Mouse (Mus musculus) lung, adult 2 months (tissue): ENCODE data around the gene Pramel6. TPM values are rescaled to one million over a fixed set of nuclear protein-coding genes. Genes with fewer than 3 reads are reported as not detected.

Source experiments
- DNase-seq: peaks from one replicate; pipeline ENCODE4 v3.0.0; 2022
- H3K4me1 ChIP-seq: fragments of 200-500 bp; 2 replicates; pipeline ENCODE4 v1.6.1; 2011; ENCODE audit warnings: low read length; ENCODE audit not compliant: control insufficient read depth, insufficient read depth
- H3K4me3 ChIP-seq: fragments of 200-500 bp; replicated peaks from 2 replicates; pipeline ENCODE3; 2011; ENCODE audit warnings: low read depth, mild to moderate bottlenecking, control low read depth, low read length; ENCODE audit errors: extremely low read depth
- CTCF ChIP-seq: fragments of 200-500 bp; IDR thresholded peaks from 2 replicates; pipeline ENCODE4 v1.5.1; 2011; ENCODE audit warnings: mild to moderate bottlenecking, low read length, control low read depth; ENCODE audit not compliant: insufficient read depth
- POLR2A ChIP-seq: fragments of 200-500 bp; IDR thresholded peaks from 2 replicates; pipeline ENCODE4 v1.6.1; 2011; ENCODE audit warnings: low read depth, mild to moderate bottlenecking, control low read depth, low read length, borderline replicate concordance; ENCODE audit errors: extremely low read depth
- WGBS: fragments of 180-500 bp; shearing (Covaris S2); methylation state at CpG from one replicate; pipeline ENCODE4 v1.1.7; 2018; 5-methylcytosine and 5-hydroxymethylcytosine counted together
- polyA plus RNA-seq: library from polyadenylated mRNA; depleted of rRNA; stranded (reverse); fragments of >200 nt; gene quantifications from 2 replicates; pipeline ENCODE4 v1.2.3, GENCODE M21; 2012; rRNA removed

Pramel6 gene
- polyA plus RNA-seq, 1 experiment = not detected

GRCm38 (mm10) chr2:87531496-87531895 is 25.1 kb downstream of the Pramel6 start, which contains the start of gene Olfr153:
Gene Olfr153, plus strand, starts transcription at chr2:87531796.
- TF ChIP-seq POLR2A (no peak), CTCF (no peak)
- DNase-seq = no peak
- no peak within 1 kb of the TSS for H3K4me3 ChIP-seq
- no peaks in the 10 kb centered on the region for H3K4me1 ChIP-seq

GRCm38 (mm10) chr2:87534826-87535225 is 28.5 kb downstream of the Pramel6 start:
- no peaks in the 10 kb centered on the region for H3K4me1 ChIP-seq
- 47% methylated on average over 2 of the region's 2 CpGs for WGBS
- TF ChIP-seq POLR2A = no peak
- TF ChIP-seq CTCF = no peak
- H3K4me3 ChIP-seq = no peak overlapping the region
- no peak for DNase-seq

- WGBS = 75% methylated on average over 1 of the region's 1 CpGs
- Histone ChIP-seq H3K4me3 (no peak within 1 kb of the TSS), H3K4me1 (no peaks in the 10 kb centered on the region)
- TF ChIP-seq POLR2A = no peak
- no peak for TF ChIP-seq CTCF
- DNase-seq = no peak
Observed at GRCm38 (mm10) chr2:87545442-87545841, 39.1 kb downstream of the Pramel6 start, which contains the start of gene Olfr1128. Gene Olfr1128, minus strand, starts transcription at chr2:87545542.

Other genes with a start within 250 kb of the Pramel6 start
- gene Olfr1116, start 239.0 kb upstream of the Pramel6 start, polyA plus RNA-seq = not detected in 2 replicates
- gene Olfr1118, start 199.0 kb upstream of the Pramel6 start, polyA plus RNA-seq = not detected in 2 replicates
- not detected in 2 replicates for gene Olfr1120, start 151.8 kb upstream of the Pramel6 start, polyA plus RNA-seq
- gene Olfr1121, start 136.7 kb upstream of the Pramel6 start, polyA plus RNA-seq = not detected in 2 replicates
- not detected in 2 replicates for gene Olfr1122, start 120.7 kb upstream of the Pramel6 start, polyA plus RNA-seq
- not detected in 2 replicates for gene Olfr1123, start 89.9 kb upstream of the Pramel6 start, polyA plus RNA-seq
- gene Olfr1124, start 76.3 kb upstream of the Pramel6 start, polyA plus RNA-seq = not detected in 2 replicates
- not detected in 2 replicates for gene Olfr1126, start 52.6 kb upstream of the Pramel6 start, polyA plus RNA-seq
- gene Pramel7, start 9.5 kb upstream of the Pramel6 start, polyA plus RNA-seq = not detected in 2 replicates
- not detected in 2 replicates for gene Olfr153, start 25.2 kb downstream of the Pramel6 start, polyA plus RNA-seq
- gene Olfr1128, start 39.0 kb downstream of the Pramel6 start, polyA plus RNA-seq = not detected in 2 replicates
- gene Olfr1129, start 67.3 kb downstream of the Pramel6 start, polyA plus RNA-seq = not detected in 2 replicates
- not detected in 2 replicates for gene Olfr1130, start 99.6 kb downstream of the Pramel6 start, polyA plus RNA-seq
- gene Olfr1131, start 120.5 kb downstream of the Pramel6 start, polyA plus RNA-seq = not detected in 2 replicates
- not detected in 2 replicates for gene Olfr1132, start 131.0 kb downstream of the Pramel6 start, polyA plus RNA-seq
- gene Olfr1133, start 140.8 kb downstream of the Pramel6 start, polyA plus RNA-seq = not detected in 2 replicates
- not detected in 2 replicates for gene Olfr1134, start 151.9 kb downstream of the Pramel6 start, polyA plus RNA-seq
- not detected in 2 replicates for gene Olfr1135, start 167.1 kb downstream of the Pramel6 start, polyA plus RNA-seq
- gene Olfr1136, start 187.4 kb downstream of the Pramel6 start, polyA plus RNA-seq = not detected in 2 replicates
- gene Olfr1137, start 206.6 kb downstream of the Pramel6 start, polyA plus RNA-seq = not detected in 2 replicates
- not detected in 2 replicates for gene Olfr1138, start 233.4 kb downstream of the Pramel6 start, polyA plus RNA-seq
- gene Olfr1140, start 237.2 kb downstream of the Pramel6 start, polyA plus RNA-seq = not detected in 2 replicates
- gene Olfr1141, start 247.4 kb downstream of the Pramel6 start, polyA plus RNA-seq = not detected in 2 replicates